Mouse (Mus musculus) ES-E14 (cell line): ENCODE data around the gene Gata3. TPM values are rescaled to one million over a fixed set of nuclear protein-coding genes. Genes with fewer than 3 reads are reported as not detected.

Experiments
- DNase-seq: peaks from one replicate; pipeline ENCODE4 v3.0.0-alpha.2; 2013; ENCODE audit warnings: low read depth, low spot score
- H3K27ac ChIP-seq: 2 replicates; pipeline ENCODE4 v1.5.1; 2012; ENCODE audit warnings: low read depth, mild to moderate bottlenecking, low read length, moderate library complexity, mixed read lengths; ENCODE audit not compliant: poor library complexity, insufficient read depth, severe bottlenecking
- H3K36me3 ChIP-seq: 2 replicates; pipeline ENCODE4 v1.6.1; 2012; ENCODE audit warnings: mild to moderate bottlenecking, low read length, moderate library complexity, mixed read lengths; ENCODE audit not compliant: control insufficient read depth, poor library complexity, insufficient read depth, severe bottlenecking
- H3K4me1 ChIP-seq, 2 experiments: fragments of 150-350 bp in 1 of 2; sonication (generic) in 1 of 2; 2 replicates each; pipeline ENCODE4 v1.6.1; 2012; ENCODE audit warnings: low read length in 2 of 2, mild to moderate bottlenecking in 1 of 2, mixed read lengths in 1 of 2; ENCODE audit not compliant: control insufficient read depth in 2 of 2, insufficient read depth in 2 of 2, poor library complexity in 1 of 2
- H3K4me3 ChIP-seq, 2 experiments: fragments of 150-350 bp in 1 of 2; sonication (generic) in 1 of 2; 2 replicates each; pipeline ENCODE4 v1.5.1; 2012; ENCODE audit warnings: low read length in 2 of 2, low read depth in 1 of 2, mild to moderate bottlenecking in 1 of 2, mixed read lengths in 1 of 2; ENCODE audit not compliant: insufficient read depth in 1 of 2, poor library complexity in 1 of 2, severe bottlenecking in 1 of 2
- H3K9ac ChIP-seq: 2 replicates; pipeline ENCODE4 v1.6.1; 2012; ENCODE audit warnings: low read depth, mild to moderate bottlenecking, low read length, mixed read lengths; ENCODE audit not compliant: poor library complexity, insufficient read depth, severe bottlenecking
- H3K9me3 ChIP-seq: fragments of 150-350 bp; sonication (generic); 2 replicates; pipeline ENCODE4 v1.6.1; 2012; ENCODE audit warnings: low read depth, mild to moderate bottlenecking, low read length; ENCODE audit not compliant: control insufficient read depth, insufficient read depth
- CHD2 ChIP-seq: IDR thresholded peaks from 2 replicates; pipeline ENCODE4 v1.6.1; 2014; ENCODE audit warnings: mild to moderate bottlenecking, low read depth, low read length, inconsistent platforms
- HCFC1 ChIP-seq: IDR thresholded peaks from 2 replicates; pipeline ENCODE4 v1.6.1; 2012; ENCODE audit warnings: low read length, inconsistent platforms, borderline replicate concordance; ENCODE audit not compliant: insufficient read depth
- MAFK ChIP-seq: IDR thresholded peaks from 2 replicates; pipeline ENCODE4 v1.6.1; 2014; ENCODE audit warnings: mild to moderate bottlenecking, low read depth, low read length, inconsistent platforms; ENCODE audit not compliant: insufficient read depth
- ZC3H11A ChIP-seq: IDR thresholded peaks from 2 replicates; pipeline ENCODE4 v1.6.1; 2012; ENCODE audit warnings: low read depth, mild to moderate bottlenecking, inconsistent platforms, low read length, borderline replicate concordance
- ZNF384 ChIP-seq: IDR thresholded peaks from 2 replicates; pipeline ENCODE4 v1.6.1; 2012; ENCODE audit warnings: low read depth, low read length, inconsistent platforms
- in situ Hi-C, 2 experiments: fragments of 600-800 bp; cut with MboI; formaldehyde crosslinking; loops; one replicate each; pipeline ENCODE4 v1.15.1; 2025; ENCODE audit warnings: low sequenced_read_pairs in 2 of 2, inconsistent platforms in 1 of 2; ENCODE audit not compliant: unreplicated experiment in 2 of 2
- total RNA-seq: library from RNA; depleted of rRNA; stranded (reverse); fragments of 300-350 nt; gene quantifications from 2 replicates; pipeline ENCODE4 v1.2.3, GENCODE M21; 2012

Gene Gata3
- total RNA-seq, 1 experiment: 2.2 TPM

DNA sequence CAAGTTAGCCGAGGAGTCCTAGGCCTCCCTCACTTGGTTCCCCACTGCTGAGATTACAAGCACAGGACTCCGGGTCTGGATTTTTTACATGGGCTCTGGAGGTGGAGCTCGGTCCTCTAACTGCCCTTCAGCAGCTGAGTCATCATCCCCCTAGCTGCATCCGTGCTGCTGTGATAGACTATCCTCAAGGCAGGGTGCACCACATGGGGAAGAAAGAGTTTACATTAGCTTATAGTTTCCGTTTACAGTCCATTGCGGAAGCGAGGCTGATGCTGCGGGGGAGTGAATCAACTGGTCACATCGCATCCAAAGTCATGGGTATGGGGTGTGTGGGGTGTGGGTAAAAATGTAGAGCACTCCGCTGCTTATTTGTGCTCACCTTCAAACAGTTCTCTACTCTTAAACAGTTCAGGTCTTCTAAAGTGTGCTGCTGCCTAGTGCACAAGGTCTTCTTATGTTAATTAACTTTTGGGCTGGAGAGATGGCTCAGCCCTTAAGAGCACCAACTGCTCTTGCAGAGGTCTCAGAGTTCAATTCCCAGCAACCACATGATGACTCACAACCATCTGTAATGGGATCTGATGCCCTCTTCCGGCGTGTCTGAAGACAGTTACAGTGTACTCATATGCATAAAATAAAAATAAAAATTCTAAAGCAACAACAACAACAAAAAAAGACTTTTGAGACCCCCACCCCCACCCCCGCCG lies 14.2 kb upstream of the Gata3 start:
- H3K4me3 ChIP-seq: no peak overlapping the region
- no peak overlapping the region for H3K27ac ChIP-seq
- H3K36me3 ChIP-seq: no peaks in the 10 kb centered on the region
- no peak overlapping the region for H3K9ac ChIP-seq
- TF ChIP-seq ZNF384: no peak
- TF ChIP-seq ZC3H11A: no peak
- no peak for TF ChIP-seq CHD2
- TF ChIP-seq MAFK: no peak
- no peak for TF ChIP-seq HCFC1
- no peak for DNase-seq
- in situ Hi-C loops: no loop called here
- no peaks in the 10 kb centered on the region for H3K9me3 ChIP-seq
- H3K4me1 ChIP-seq: peaks cover 2 to 3% of the 10 kb centered on the region in 2 experiments; a peak in 2 of 4 replicates

DNA sequence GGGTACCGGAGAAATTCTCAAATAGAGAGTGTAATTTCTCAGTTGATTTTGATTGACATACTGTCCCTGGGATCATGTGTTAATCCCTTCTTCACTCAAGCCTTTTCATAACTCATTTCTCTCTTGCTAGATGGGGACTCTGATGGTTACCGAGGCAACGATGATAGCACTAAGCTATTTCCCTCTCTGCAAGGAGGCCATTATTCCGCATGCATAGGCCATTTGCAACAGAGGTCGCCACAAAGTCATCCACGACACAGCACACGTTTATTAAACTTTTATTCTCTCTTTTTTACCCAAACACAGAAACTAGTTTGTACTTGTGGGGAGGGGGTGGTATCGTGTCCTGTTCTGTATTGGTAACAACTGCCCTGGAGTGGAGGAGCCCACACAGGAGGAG lies 8.0 kb upstream of the Gata3 start:
- no peak overlapping the region for H3K9ac ChIP-seq
- DNase-seq: no peak
- no peak for TF ChIP-seq CHD2
- TF ChIP-seq ZC3H11A: no peak
- no peak for TF ChIP-seq HCFC1
- TF ChIP-seq ZNF384: no peak
- no peak for TF ChIP-seq MAFK
- H3K4me3 ChIP-seq: no peak overlapping the region
- H3K36me3 ChIP-seq: no peaks in the 10 kb centered on the region
- H3K9me3 ChIP-seq: no peaks in the 10 kb centered on the region
- no peak overlapping the region for H3K27ac ChIP-seq
- peaks cover 0 to 4% of the 10 kb centered on the region in 2 experiments; a peak in 1 of 4 replicates for H3K4me1 ChIP-seq
- in situ Hi-C loops: no loop called here

DNA sequence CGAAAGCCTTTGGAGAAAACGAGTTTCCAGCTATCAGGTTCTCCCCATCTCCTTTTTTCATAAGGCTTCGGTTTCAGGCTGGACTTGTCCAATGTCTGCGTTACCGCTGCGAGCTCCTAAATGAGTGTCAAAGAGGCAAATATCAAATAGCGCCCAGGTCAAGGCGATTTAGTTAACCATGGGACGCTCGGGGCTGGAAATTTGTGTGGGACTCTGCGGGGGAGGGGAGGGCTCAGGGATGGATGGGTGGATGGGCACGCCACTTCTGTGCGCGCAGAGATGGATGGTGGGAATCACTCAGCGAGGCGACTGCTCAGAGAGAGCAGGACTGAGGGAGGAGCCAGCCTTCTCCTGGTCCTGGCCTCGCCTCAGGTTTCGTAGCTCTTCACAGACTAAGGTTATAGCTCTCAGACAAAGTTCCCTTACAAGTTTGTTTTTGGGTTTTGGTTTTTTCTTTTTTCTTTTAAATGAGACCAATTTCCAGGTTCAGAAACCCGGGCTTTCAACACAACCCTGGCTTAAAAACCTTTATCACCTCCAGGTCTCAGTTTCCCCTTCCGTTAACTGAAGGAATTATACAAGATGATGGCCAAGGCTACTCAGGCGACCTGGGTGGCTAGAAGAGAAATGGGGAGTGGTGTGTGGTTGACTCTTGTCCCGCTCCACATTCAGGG lies 6.4 kb upstream of the Gata3 start:
- H3K9ac ChIP-seq: no peak overlapping the region
- no peak overlapping the region for H3K27ac ChIP-seq
- no peaks in the 10 kb centered on the region for H3K9me3 ChIP-seq
- peaks cover 0 to 4% of the 10 kb centered on the region in 2 experiments; a peak in 1 of 4 replicates for H3K4me1 ChIP-seq
- in situ Hi-C loops: no loop called here
- H3K36me3 ChIP-seq: no peaks in the 10 kb centered on the region
- DNase-seq: no peak
- no peak for TF ChIP-seq ZNF384
- no peak for TF ChIP-seq CHD2
- TF ChIP-seq HCFC1: no peak
- TF ChIP-seq ZC3H11A: no peak
- no peak for TF ChIP-seq MAFK
- H3K4me3 ChIP-seq: peak overlapping the region; percentile 7 to 21; a peak in 1 of 4 replicates

DNA sequence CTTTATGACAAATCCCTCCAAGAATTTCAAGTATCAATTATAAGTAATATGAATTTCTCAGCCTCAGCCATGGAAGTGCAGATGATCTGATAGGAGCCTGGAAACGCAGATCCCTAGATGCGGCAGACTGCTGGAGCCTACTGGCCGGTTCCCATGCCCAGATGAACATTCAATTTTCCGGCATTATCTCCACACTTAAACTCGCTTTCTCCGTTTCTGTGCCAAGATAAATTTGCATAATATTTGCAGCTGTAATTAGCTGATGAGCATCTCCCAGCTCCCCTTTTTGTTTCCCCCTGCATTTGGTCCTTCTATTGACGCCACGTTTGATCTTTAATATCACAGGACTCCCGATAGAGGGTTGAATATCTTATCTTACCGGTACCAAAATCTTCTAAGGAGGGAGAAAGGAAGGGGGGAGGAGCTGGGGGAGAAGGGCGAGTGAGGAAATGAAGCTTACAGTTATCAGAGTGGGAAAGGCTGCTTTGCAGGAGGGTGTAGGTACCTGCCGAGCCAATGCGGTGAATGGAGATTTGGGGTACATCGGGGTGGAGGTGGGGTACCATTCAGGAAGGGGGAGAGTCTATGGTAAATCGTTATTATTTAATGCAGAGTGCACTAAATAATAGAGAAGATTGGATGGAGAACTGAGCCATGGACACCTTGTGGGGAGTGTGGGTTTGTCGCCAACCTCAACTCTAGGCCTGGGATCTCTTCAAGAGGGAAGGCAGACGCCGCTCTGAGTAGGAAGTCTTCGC lies 5.2 kb upstream of the Gata3 start:
- in situ Hi-C loops: no loop called here
- Histone ChIP-seq H3K27ac (no peak overlapping the region), H3K4me3 (no peak overlapping the region), H3K36me3 (no peaks in the 10 kb centered on the region), H3K9me3 (no peaks in the 10 kb centered on the region), H3K9ac (no peak overlapping the region), H3K4me1 (peaks cover 0 to 4% of the 10 kb centered on the region in 2 experiments; a peak in 1 of 4 replicates)
- TF ChIP-seq ZNF384 (no peak), MAFK (no peak), ZC3H11A (no peak), HCFC1 (no peak), CHD2 (no peak)
- no peak for DNase-seq
